Mouse (Mus musculus): Measurements from ENCODE around the gene Mt4.

The Mt4 gene

GRCm38 (mm10) chr8:94178857-94179712 is 42.1 kb downstream of the Mt4 start, which contains the start of gene Mt1:
Gene Mt1 (plus strand): TSS chr8:94179082.
- DNase-seq (ENCODE audit: low read depth), result peak; percentile 100

- DNase-seq (ENCODE audit: low read depth), result peak; percentile 52
Observed at GRCm38 (mm10) chr8:94179713-94180560, 42.9 kb downstream of the Mt4 start.

GRCm38 (mm10) chr8:94180561-94180908 is 43.5 kb downstream of the Mt4 start:
- DNase-seq (ENCODE audit: low read depth), result no peak

- DNase-seq (ENCODE audit: low read depth), result peak; percentile 31
Observed at GRCm38 (mm10) chr8:94182055-94182929, 45.3 kb downstream of the Mt4 start.

- DNase-seq (ENCODE audit: low read depth), result peak; percentile 96
Observed at GRCm38 (mm10) chr8:94183117-94183516, 46.1 kb downstream of the Mt4 start.

DNA sequence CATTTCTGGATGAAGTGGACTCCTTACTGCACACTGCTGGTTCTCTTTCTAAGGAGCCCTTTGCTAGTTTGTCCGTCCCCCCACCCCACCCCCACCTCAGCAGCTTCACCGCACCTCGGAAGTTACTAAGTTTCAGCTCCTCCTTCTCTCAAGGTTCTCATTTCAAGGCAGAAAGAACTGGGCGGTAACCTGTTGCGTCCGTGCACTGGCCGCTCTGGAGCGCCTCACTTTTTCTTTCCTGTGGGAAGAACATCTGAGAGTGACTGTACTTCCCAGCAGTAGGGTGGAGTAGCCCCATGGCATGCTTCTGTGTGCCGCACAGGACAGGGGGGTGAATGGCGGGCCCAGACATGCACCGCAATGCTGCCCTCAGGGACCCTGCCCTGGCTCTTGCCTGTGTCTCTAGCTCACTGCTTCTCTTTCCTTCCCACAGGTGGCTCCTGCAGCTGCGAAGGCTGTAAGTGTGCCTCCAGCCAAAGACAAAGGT is 47.4 kb downstream of the Mt4 start:
- no peak for DNase-seq (ENCODE audit: low read depth)

- no peak for DNase-seq (ENCODE audit: low read depth)
Observed at GRCm38 (mm10) chr8:94185791-94186190, 48.8 kb downstream of the Mt4 start.

DNA sequence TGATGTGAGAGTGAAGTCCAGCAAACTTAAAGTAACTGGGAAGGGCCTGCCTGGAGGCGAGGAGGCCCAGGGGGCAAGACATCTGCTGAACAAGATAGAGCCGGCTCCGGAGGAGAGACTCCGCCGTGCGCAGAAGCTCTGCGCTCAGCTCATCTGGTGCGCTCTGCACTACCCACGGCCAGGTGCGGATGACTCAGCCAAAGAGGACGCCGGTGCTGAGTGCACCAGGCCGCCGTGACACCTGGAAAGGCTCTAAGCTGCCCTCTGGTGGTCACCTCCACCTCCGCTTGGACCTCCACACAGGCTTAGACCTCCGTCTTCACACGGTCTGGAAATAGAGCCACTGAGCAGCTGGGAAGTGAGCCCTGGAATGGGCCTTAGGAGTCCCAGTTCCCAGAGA is 49.5 kb downstream of the Mt4 start:
- DNase-seq (ENCODE audit: low read depth), result no peak

- no peak for DNase-seq (ENCODE audit: low read depth)
Observed at GRCm38 (mm10) chr8:94187290-94188002, 50.4 kb downstream of the Mt4 start.

Measured in NIH3T3 (cell line).